Mouse (Mus musculus) midbrain, embryonic 10.5 days (tissue): ENCODE results near the gene Clstn1. TPM values are rescaled to one million over a fixed set of nuclear protein-coding genes. Genes with fewer than 3 reads are reported as not detected.
A peak's percentile ranks its signal among the peaks of the same experiment; 100 is the strongest.

Experiments used
- DNase-seq: peaks from one replicate; pipeline ENCODE4 v3.0.0-alpha.2; 2017; ENCODE audit warnings: low spot score
- H3K27ac ChIP-seq: fragments of 300-500 bp; sonication (generic); replicated peaks from 2 replicates; pipeline ENCODE4 v1.5.1; 2016; ENCODE audit warnings: mild to moderate bottlenecking
- H3K27me3 ChIP-seq: fragments of 300-500 bp; sonication (generic); 2 replicates; pipeline ENCODE4 v1.6.1; 2016; ENCODE audit warnings: low read depth, mild to moderate bottlenecking; ENCODE audit not compliant: poor library complexity, severe bottlenecking
- H3K36me3 ChIP-seq: fragments of 300-500 bp; sonication (generic); 2 replicates; pipeline ENCODE4 v1.6.1; 2016; ENCODE audit warnings: mild to moderate bottlenecking, moderate library complexity
- H3K4me1 ChIP-seq: fragments of 300-500 bp; sonication (generic); 2 replicates; pipeline ENCODE4 v1.6.1; 2016
- H3K4me3 ChIP-seq: fragments of 300-500 bp; sonication (generic); 2 replicates; pipeline ENCODE4 v1.5.1; 2016; ENCODE audit warnings: mild to moderate bottlenecking, moderate library complexity
- H3K9me3 ChIP-seq: fragments of 300-500 bp; sonication (generic); replicated peaks from 2 replicates; pipeline ENCODE4 v1.6.1; 2016; ENCODE audit warnings: mild to moderate bottlenecking
- WGBS: fragments of 180-500 bp; shearing (Covaris S2); methylation state at CpG from one replicate; pipeline ENCODE4 v1.1.7; 2016; 5-methylcytosine and 5-hydroxymethylcytosine counted together
- polyA plus RNA-seq: library from polyadenylated mRNA; unstranded; fragments of >200 nt; fragmentation: Nextera tagmentation; extraction: Ambion mirVana; gene quantifications from 2 replicates; pipeline ENCODE4 v1.2.1, GENCODE M21; 2016

Gene Clstn1
- polyA plus RNA-seq, 1 experiment from 2014 or later: 17.5 TPM

DNA sequence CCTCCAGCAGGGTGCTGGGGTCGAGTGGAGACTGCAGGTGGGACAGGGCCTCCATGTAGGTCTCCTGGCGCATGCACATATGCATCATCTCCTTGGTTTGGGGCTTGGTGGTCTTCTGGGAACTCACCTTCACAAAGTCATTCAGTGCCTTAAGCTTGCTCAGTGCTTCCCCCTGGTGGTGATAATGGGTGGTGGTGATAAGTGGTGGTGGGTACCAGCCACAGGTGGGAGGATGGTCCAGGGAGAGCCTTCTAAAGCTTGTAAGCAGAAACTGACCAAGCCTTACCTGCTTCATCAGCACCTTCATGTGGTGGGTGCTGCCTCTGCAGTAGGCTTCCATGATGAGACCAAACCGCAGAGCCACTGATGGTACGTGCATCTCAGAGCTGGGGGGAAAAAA is 68.0 kb downstream of the Clstn1 start:
- no peak for DNase-seq
- H3K36me3 ChIP-seq: peaks cover 85% of the 10 kb centered on the region

DNA sequence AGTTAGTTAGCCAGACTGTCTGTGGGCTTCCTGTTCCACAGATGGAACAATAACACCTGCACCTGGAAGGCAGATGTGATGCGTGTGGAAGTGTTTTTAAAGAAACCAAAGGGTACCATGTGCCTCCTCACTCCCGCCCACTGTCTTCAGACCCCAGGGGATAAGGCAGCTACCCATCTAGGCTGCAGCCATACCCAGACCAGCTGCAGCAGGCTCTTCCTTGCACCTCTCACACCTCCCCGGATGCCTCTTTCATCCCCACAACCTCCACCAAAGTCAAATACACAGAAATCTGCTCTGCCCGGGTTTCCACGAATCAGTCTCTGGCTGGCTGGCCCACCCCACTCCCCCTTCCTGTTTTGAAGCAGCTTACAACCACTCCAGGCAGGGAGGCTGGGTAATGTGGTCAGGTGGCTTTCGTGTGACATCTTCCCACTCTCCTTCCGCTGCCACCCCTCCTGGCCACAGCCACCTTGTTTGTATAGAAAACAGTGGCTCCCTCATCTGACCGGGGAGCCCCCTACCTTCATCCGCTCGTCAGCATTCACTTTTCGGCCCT is 71.7 kb downstream of the Clstn1 start:
- Histone ChIP-seq H3K36me3 (peaks cover 54% of the 10 kb centered on the region), H3K27ac (no peak overlapping the region), H3K27me3 (no peaks in the 10 kb centered on the region), H3K4me1 (0 out of 2 replicates have a peak, but pooled peaks cover 3% of the 10 kb centered on the region), H3K4me3 (no peak overlapping the region), H3K9me3 (no peaks in the 10 kb centered on the region)
- WGBS: 81% methylated on average over 11 of the region's 11 CpGs
- DNase-seq: no peak

More for the DNA sequence above, 68.0 kb downstream of the Clstn1 start:
- Histone ChIP-seq H3K9me3 (0 out of 2 replicates have a peak, but pooled peaks cover 4% of the 10 kb centered on the region), H3K27me3 (no peaks in the 10 kb centered on the region), H3K4me3 (no peak overlapping the region), H3K27ac (no peak overlapping the region), H3K4me1 (no peaks in the 10 kb centered on the region)
- WGBS: 89% methylated on average over 4 of the region's 4 CpGs

DNA sequence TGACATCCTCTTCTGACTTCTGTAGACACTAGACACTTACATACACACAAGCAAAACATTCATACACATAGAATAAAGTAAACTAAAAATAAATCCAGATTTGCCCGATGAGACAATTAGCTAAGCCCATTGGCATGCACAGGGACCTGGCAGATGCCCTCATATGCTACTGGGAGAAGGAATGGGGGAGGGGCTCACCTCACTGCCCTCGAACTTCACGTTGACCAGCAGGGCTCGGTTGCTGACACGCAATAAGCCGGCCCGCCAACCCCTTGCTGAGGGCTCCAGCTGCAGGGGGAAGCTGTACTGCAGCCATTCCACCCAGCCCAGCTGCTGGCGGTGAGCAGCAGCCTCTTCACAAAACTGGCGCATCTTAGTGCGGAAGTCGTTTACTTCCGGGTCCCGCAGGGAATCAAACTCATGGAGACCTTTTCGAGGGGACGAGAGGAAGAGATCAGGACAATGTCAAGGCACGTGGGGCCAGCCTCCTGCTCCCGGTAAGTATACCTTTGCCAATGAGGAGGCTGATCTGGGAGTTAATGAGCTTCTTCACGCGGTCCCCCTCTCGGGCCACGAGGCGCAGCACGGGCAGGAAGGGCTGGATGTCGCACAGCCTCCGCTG is 73.3 kb downstream of the Clstn1 start:
- no peak for DNase-seq
- Histone ChIP-seq H3K27me3 (no peaks in the 10 kb centered on the region), H3K4me1 (0 out of 2 replicates have a peak, but pooled peaks cover 3% of the 10 kb centered on the region), H3K9me3 (no peaks in the 10 kb centered on the region), H3K36me3 (peaks cover 38% of the 10 kb centered on the region), H3K4me3 (no peak overlapping the region), H3K27ac (no peak overlapping the region)
- WGBS: 73% methylated on average over 25 of the region's 25 CpGs

DNA sequence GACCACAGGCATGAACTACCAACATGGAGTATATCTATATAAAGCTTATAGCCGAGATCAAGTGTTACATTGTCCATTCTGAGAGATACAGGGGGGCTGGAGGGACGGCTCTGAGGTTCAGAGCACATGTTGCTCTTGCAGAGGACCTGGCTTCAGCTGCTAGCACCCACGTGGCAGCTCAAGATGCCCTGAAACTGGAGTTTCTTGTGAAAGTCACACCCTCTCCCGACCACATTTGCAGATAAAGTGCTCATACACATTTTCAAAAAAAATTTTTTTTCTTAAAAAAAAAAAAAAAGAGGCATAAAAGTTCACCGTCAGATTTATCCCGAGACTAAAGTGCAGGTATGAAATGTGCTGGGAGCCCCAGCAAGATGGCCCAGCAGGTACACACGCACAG is 74.3 kb downstream of the Clstn1 start:
- Histone ChIP-seq H3K27ac (no peak overlapping the region), H3K27me3 (no peaks in the 10 kb centered on the region), H3K4me1 (0 out of 2 replicates have a peak, but pooled peaks cover 3% of the 10 kb centered on the region), H3K4me3 (no peak overlapping the region), H3K9me3 (no peaks in the 10 kb centered on the region), H3K36me3 (peaks cover 28% of the 10 kb centered on the region)
- DNase-seq: no peak
- 88% methylated on average over 7 of the region's 7 CpGs for WGBS

DNA sequence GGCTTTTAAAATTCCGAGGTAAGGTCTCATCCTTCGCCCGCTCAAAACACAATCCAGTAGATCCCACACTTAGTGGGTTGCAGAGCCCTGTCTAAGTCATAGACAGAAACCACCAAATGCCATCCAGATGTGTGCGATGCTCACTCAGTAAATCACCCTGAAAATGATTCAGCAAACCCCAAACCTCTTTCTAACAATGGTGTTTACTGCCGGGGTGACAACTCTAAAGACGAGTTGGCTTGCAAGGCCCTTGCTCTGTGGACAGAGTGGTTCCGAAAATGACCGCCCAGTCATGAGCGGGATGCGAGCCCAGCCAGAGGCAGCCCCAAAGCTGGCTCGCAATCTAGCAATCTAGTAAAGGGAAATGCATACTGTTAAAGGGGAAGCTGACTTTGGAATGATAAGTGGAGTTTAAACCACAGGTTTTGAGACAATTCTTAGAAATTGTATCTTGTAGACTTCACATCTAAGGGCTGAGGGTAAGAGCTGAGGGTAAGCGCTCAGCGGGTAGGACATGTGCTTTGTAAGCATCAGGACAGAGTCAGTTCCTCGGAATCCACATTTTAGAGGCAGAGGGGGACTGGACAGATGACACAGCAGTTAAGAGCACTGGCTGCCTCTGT is 75.8 kb downstream of the Clstn1 start:
- DNase-seq: no peak
- Histone ChIP-seq H3K27me3 (no peaks in the 10 kb centered on the region), H3K9me3 (no peaks in the 10 kb centered on the region), H3K4me3 (no peak overlapping the region), H3K27ac (no peak overlapping the region), H3K4me1 (0 out of 2 replicates have a peak, but pooled peaks cover 3% of the 10 kb centered on the region), H3K36me3 (peaks cover 16% of the 10 kb centered on the region)
- 94% methylated on average over 14 of the region's 14 CpGs for WGBS

DNA sequence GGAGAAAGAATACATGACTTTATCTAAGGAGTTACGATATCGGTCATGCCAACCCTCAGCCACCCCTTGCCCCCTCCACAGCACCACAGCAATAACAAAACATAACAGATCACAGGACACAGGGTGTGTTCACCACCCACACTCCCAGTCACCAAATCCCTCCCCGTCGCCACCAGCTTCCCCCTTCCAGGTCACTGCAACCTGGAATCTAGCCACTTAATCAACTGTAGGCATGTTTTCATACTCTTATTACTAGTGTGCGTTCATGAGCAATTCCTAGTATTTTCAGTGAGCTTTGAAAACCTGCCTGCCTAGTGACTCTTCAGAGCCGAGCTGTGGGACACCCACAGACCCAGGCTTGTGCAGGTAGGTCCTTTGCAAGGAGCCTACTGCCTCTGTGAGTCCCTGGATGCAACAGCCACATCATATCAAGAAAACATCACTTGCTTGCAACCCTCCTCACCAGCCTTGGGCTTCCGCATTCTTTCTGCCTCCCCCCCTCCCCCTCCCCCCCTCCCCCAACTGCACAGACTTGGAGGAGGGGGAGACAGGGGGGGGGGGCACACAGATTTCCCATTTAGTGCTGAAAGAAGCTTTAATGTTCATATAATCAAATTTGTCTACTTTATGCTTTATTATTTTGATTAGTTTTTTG is 77.7 kb downstream of the Clstn1 start:
- H3K9me3 ChIP-seq: no peaks in the 10 kb centered on the region
- WGBS: 83% methylated on average over 7 of the region's 7 CpGs
- no peak for DNase-seq
- 0 out of 2 replicates have a peak, but pooled peaks cover 3% of the 10 kb centered on the region for H3K4me1 ChIP-seq
- H3K27ac ChIP-seq: no peak overlapping the region
- no peak overlapping the region for H3K4me3 ChIP-seq
- no peaks in the 10 kb centered on the region for H3K27me3 ChIP-seq
- peaks cover 8% of the 10 kb centered on the region for H3K36me3 ChIP-seq

DNA sequence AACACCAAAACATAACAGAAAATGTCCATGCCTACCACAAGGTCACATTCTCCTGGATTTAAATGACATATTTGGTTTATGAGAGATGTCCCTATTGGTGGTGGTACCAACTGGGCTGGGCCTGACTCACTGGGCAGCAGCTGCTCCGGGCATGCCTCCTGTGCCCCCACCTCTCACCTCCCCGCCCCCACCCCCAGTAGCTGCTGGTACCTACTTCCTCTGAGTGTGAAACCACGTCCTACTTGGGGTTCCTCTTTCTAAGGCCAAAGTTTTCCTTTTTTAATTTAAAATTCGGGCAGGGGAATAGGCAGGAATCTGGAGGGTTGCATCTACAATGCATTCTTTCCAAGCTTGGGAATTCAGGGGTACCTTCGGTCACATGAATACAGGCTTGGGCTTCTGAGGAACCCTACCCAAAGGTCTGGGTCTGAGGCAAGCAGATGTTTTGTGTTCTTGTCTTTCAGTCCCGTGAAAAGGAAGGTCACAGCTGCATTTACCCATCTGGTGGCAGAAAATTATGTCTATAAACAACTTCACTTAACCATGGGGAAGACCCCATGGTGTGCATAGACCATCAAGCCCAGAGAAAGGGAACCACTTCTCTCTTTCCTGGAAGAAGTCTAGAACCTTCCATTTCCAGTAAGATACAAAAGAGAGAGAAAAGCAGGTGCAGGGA is 78.9 kb downstream of the Clstn1 start:
- no peaks in the 10 kb centered on the region for H3K36me3 ChIP-seq
- H3K4me1 ChIP-seq: no peaks in the 10 kb centered on the region
- H3K27me3 ChIP-seq: no peaks in the 10 kb centered on the region
- DNase-seq: no peak
- 79% methylated on average over 6 of the region's 6 CpGs for WGBS
- H3K27ac ChIP-seq: no peak overlapping the region
- H3K9me3 ChIP-seq: no peaks in the 10 kb centered on the region
- H3K4me3 ChIP-seq: no peak overlapping the region

DNA sequence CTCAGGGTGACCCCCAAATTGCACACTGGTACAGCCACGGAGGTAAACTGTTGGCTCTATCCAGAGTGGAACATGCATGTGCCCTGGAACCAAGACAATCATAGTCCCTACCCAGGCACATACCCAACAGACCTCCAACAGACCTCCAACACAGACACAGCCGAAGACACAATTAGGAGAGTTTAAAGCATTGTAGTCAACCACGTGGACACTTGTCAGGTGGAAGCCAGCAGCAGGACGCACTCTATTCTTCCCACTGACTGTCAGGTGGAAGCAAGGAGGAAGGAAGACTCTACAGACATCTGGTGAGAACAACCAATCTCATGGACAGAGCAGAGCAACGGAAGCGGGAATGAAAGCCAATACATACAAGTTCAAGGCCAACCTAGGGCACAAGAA is 79.4 kb downstream of the Clstn1 start:
- no peaks in the 10 kb centered on the region for H3K4me1 ChIP-seq
- H3K9me3 ChIP-seq: no peaks in the 10 kb centered on the region
- H3K36me3 ChIP-seq: no peaks in the 10 kb centered on the region
- H3K4me3 ChIP-seq: no peak overlapping the region
- H3K27ac ChIP-seq: no peak overlapping the region
- 85% methylated on average over 6 of the region's 6 CpGs for WGBS
- DNase-seq: no peak
- no peaks in the 10 kb centered on the region for H3K27me3 ChIP-seq

DNA sequence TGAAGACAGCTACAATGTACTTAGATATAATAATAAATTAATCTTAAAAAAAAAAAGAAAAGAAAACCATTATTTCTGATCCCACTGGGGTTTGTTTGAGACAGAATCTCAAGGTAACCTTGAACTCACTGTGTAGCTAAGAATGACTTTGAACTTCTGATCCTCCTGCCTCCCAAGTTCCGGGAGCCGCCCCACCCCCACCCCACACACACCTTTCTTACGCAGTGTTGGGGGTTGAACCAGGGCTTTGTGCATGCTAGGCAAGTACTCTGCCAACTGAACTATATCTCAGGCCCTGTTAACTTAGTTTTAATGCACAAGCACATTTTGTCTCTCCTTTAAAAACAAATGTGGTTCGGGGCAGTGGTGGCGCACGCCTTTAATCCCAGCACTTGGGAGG is 84.9 kb downstream of the Clstn1 start:
- DNase-seq: no peak
- Histone ChIP-seq H3K4me3 (no peak overlapping the region), H3K4me1 (peaks cover 14% of the 10 kb centered on the region), H3K9me3 (no peaks in the 10 kb centered on the region), H3K36me3 (peaks cover 6% of the 10 kb centered on the region; the same call in 1 of the 2 replicates), H3K27me3 (peaks cover 28% of the 10 kb centered on the region), H3K27ac (no peak overlapping the region)
- 96% methylated on average over 6 of the region's 6 CpGs for WGBS

DNA sequence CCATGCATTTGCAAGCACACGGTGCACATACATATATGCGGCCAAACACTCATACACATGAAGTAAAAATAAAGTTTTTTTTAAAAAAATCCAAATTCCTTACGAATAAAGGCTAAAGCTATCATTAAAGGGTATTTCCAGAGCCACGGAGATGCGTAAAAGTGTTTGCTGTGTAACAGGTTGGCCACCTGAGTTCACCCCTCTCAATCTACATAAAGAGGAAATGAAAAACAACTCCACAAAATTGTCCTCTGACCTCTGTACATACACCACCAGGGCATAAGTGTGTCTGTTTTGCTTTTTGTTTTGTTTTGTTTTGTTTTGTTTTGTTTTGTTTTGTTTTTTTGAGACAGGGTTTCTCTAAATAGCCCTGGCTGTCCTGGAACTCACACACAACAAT is 86.5 kb downstream of the Clstn1 start:
- H3K36me3 ChIP-seq: peaks cover 6% of the 10 kb centered on the region; the same call in 1 of the 2 replicates
- H3K4me3 ChIP-seq: no peak overlapping the region
- H3K4me1 ChIP-seq: peaks cover 18% of the 10 kb centered on the region
- no peak for DNase-seq
- no peaks in the 10 kb centered on the region for H3K9me3 ChIP-seq
- no peak overlapping the region for H3K27ac ChIP-seq
- peaks cover 38% of the 10 kb centered on the region for H3K27me3 ChIP-seq
- 93% methylated on average over 5 of the region's 5 CpGs for WGBS

DNA sequence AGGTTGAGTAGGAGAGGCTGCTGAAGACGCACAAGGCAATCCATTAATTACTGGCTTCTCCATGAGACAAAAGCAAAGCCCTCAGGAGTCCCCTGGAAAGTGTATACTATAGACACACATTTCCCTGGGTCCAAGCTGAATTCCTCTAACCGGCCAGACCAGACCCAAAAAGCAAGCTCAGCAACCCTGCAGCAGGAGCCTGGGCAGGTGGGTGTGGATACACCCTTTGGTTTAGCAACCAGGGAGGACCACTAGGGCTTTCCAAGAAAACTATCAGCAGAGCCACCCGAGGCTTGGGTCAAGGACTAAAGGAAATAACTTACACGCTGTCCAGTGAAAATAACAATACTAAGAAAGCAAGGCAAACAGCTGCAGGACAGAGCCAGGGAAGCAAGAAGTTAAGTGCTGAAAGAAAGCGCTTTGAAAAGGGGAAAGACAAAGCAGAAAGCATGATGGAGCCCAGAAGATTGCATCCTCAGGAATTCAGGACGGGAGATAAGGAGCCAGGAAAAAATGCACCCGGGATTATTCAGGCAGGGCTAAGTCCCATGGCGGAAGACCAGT is 88.6 kb downstream of the Clstn1 start:
- peaks cover 18% of the 10 kb centered on the region for H3K4me1 ChIP-seq

More for the DNA sequence above, 88.6 kb downstream of the Clstn1 start:
- Histone ChIP-seq H3K27ac (peak overlapping the region; percentile 80), H3K9me3 (no peaks in the 10 kb centered on the region), H3K36me3 (peaks cover 6% of the 10 kb centered on the region; the same call in 1 of the 2 replicates), H3K4me3 (peak overlapping the region; percentile 74), H3K27me3 (peaks cover 38% of the 10 kb centered on the region)
- peak; percentile 31 for DNase-seq
- 10% methylated on average over 8 of the region's 8 CpGs for WGBS
